Mouse (Mus musculus) embryonic facial prominence, embryonic 11.5 days (tissue): Measurements from ENCODE around the gene Taar7a. TPM values are rescaled to one million over a fixed set of nuclear protein-coding genes. Genes with fewer than 3 reads are reported as not detected.

ENCODE experiments used
- polyA plus RNA-seq: library from polyadenylated mRNA; unstranded; fragments of >200 nt; fragmentation: Nextera tagmentation; extraction: Ambion mirVana; gene quantifications from 2 replicates; pipeline ENCODE4 v1.2.1, GENCODE M21; 2014

Gene Taar7a
- polyA plus RNA-seq, 1 experiment from 2014 or later: not detected

Other genes starting within 250 kb of the Taar7a start
- 126 and 139 TPM in 2 replicates for gene Rps12, start 206.2 kb downstream of the Taar7a start, polyA plus RNA-seq
- gene Slc18b1, start 196.5 kb downstream of the Taar7a start, polyA plus RNA-seq: 21.5 and 22.5 TPM in 2 replicates
- not detected in 2 replicates for gene Vnn3, start 142.0 kb downstream of the Taar7a start, polyA plus RNA-seq
- 1.4 and 1.6 TPM in 2 replicates for gene Vnn1, start 98.8 kb downstream of the Taar7a start, polyA plus RNA-seq
- not detected in 2 replicates for gene Taar1, start 73.1 kb downstream of the Taar7a start, polyA plus RNA-seq
- not detected in 2 replicates for gene Taar2, start 54.9 kb downstream of the Taar7a start, polyA plus RNA-seq
- gene Taar3, start 43.9 kb downstream of the Taar7a start, polyA plus RNA-seq: not detected in 2 replicates
- not detected in 2 replicates for gene Taar4, start 33.0 kb downstream of the Taar7a start, polyA plus RNA-seq
- not detected in 2 replicates for gene Taar5, start 22.8 kb downstream of the Taar7a start, polyA plus RNA-seq
- gene Taar6, start 7.8 kb downstream of the Taar7a start, polyA plus RNA-seq: not detected in 2 replicates
- not detected in 2 replicates for gene Taar7b, start 6.5 kb upstream of the Taar7a start, polyA plus RNA-seq
- gene Taar7d, start 33.7 kb upstream of the Taar7a start, polyA plus RNA-seq: 0.20 TPM in 1 of 2 replicates, not detected in the other
- not detected in 2 replicates for gene Taar7e, start 44.1 kb upstream of the Taar7a start, polyA plus RNA-seq
- gene Taar7f, start 56.0 kb upstream of the Taar7a start, polyA plus RNA-seq: not detected in 2 replicates
- not detected in 2 replicates for gene Taar8a, start 83.0 kb upstream of the Taar7a start, polyA plus RNA-seq
- gene Taar8b, start 98.8 kb upstream of the Taar7a start, polyA plus RNA-seq: not detected in 2 replicates
- gene Taar8c, start 108.4 kb upstream of the Taar7a start, polyA plus RNA-seq: not detected in 2 replicates
- gene Taar9, start 116.1 kb upstream of the Taar7a start, polyA plus RNA-seq: not detected in 2 replicates
- gene Stx7, start 155.8 kb upstream of the Taar7a start, polyA plus RNA-seq: 76.4 and 79.4 TPM in 2 replicates
- gene Moxd1, start 230.0 kb upstream of the Taar7a start, polyA plus RNA-seq: 16.4 and 17.2 TPM in 2 replicates